Mouse (Mus musculus) bone marrow, adult 2 months (tissue): ENCODE measurements around the gene Snx14. TPM values are rescaled to one million over a fixed set of nuclear protein-coding genes. Genes with fewer than 3 reads are reported as not detected.

Experiments
- H3K27ac ChIP-seq: fragments of 200-500 bp; 2 replicates; pipeline ENCODE4 v1.5.1; 2012; ENCODE audit warnings: low read depth, mild to moderate bottlenecking, control low read depth, inconsistent platforms, low read length; ENCODE audit not compliant: control insufficient read depth, poor library complexity, insufficient read depth
- H3K4me1 ChIP-seq: fragments of 200-500 bp; 2 replicates; pipeline ENCODE4 v1.6.1; 2011; ENCODE audit warnings: low read length; ENCODE audit not compliant: control insufficient read depth, insufficient read depth
- H3K4me3 ChIP-seq: fragments of 200-500 bp; replicated peaks from 2 replicates; pipeline ENCODE3; 2011; ENCODE audit warnings: mild to moderate bottlenecking, low read depth, low read length, control low read depth; ENCODE audit not compliant: control insufficient read depth
- CTCF ChIP-seq: fragments of 200-500 bp; IDR thresholded peaks from 2 replicates; pipeline ENCODE4 v1.5.1; 2011; ENCODE audit warnings: low read length, control low read depth; ENCODE audit not compliant: control insufficient read depth, insufficient read depth
- POLR2A ChIP-seq: fragments of 200-500 bp; IDR thresholded peaks from 2 replicates; pipeline ENCODE4 v1.6.1; 2011; ENCODE audit warnings: low read depth, mild to moderate bottlenecking, control low read depth, low read length, borderline replicate concordance; ENCODE audit not compliant: control insufficient read depth
- WGBS: fragments of 180-500 bp; shearing (Covaris S2); methylation state at CpG from one replicate; pipeline ENCODE4 v1.1.7; 2018; 5-methylcytosine and 5-hydroxymethylcytosine counted together
- polyA plus RNA-seq: library from polyadenylated mRNA; stranded (reverse); fragments of >200 nt; gene quantifications from 2 replicates; pipeline ENCODE4 v1.2.4, GENCODE M21; 2011; ENCODE audit warnings: low replicate concordance; ENCODE audit not compliant: missing spikeins, insufficient read depth, insufficient read length

Snx14 gene
- polyA plus RNA-seq, 1 experiment = 8.9 TPM

DNA sequence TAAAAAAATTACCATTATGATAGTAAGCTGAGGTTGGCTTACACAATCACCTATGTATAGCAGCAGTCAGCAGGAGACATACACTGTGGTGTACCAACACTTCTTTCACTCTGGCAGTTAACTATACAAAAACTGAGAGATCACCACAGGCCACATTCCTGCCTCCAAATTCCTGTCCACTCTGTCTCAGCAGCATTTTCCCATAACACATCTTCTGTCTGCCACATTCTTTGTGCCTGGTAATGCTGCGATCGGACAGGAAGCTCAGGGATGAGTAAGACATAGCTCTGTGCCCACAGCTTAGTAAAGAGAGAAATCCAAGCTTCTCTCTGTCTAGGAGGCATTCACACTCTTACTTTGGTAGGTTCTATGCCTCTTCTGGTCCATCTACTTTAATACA lies 65.8 kb downstream of the Snx14 start:
- TF ChIP-seq CTCF (no peak), POLR2A (no peak)
- H3K4me3 ChIP-seq = no peak overlapping the region

DNA sequence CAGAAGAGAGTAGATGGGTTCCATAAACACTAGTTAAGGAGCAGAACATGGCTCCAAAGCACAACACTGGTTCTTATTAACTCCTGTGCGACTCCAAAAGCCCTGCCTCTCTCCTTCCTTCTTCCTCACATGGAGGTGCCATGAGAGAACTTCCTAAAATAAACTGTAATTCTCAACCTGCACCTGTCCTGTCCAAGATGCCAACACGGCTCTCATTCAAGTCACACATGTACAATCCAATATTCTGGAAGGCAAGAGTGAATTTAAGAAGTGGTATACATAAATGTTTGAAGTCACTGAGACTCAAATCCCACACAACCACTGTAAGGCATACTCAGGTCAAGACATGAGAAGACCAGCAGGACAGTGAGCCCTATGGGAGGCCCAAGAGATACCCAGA lies 67.6 kb downstream of the Snx14 start:
- H3K4me1 ChIP-seq = no peaks in the 10 kb centered on the region
- H3K4me3 ChIP-seq = no peak overlapping the region
- 75% methylated on average over 2 of the region's 2 CpGs for WGBS
- no peak for TF ChIP-seq CTCF
- TF ChIP-seq POLR2A = no peak
- H3K27ac ChIP-seq = no peak overlapping the region

More for the DNA sequence above, 65.8 kb downstream of the Snx14 start:
- peaks cover 2% of the 10 kb centered on the region; the same call in 1 of the 2 replicates for H3K4me1 ChIP-seq
- WGBS = 52% methylated on average over 2 of the region's 2 CpGs
- H3K27ac ChIP-seq = no peak overlapping the region

DNA sequence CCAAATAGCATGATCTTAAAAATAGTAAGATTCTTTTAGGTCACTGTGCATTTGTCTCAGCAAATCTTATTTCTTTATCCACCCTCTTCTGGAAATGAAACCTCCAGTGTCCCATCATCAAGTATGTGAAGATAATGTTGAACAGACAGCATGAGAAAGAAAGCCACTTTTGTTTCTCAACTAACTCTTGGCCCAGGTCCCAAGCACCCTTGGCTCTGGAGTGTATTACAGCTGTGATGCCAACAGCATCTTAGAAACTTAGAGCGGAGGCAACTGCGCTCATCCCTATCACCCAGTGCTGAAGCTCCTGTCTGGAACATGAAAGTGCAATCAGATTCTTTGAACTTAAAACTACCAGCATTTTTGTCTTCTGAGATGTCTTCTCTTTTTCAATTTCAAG lies 69.1 kb downstream of the Snx14 start:
- TF ChIP-seq CTCF (no peak), POLR2A (no peak)
- 84% methylated on average over 2 of the region's 2 CpGs for WGBS

DNA sequence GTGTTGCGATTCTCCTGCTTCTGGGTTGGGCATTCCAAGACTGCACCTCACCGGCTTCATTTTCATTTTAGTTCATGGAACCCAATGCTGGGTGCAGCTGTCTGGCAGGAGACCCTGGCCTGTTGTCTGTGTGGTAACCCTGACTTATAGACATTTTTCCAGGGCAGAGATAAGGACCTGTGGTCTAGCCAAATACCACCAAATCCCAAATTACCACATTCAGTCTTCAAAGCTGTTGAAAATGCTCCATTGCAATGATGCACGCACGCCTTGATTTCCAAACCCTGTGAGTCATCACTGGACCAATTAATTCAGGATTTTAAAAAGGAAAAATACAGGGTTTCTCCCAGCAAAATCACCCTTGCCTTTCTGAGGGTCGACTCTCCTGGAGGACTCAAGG lies 70.3 kb downstream of the Snx14 start:
- no peak for TF ChIP-seq CTCF
- TF ChIP-seq POLR2A = no peak
- Histone ChIP-seq H3K4me3 (no peak overlapping the region), H3K27ac (no peak overlapping the region), H3K4me1 (no peaks in the 10 kb centered on the region)
- WGBS = 83% methylated on average over 5 of the region's 5 CpGs

More for the DNA sequence above, 69.1 kb downstream of the Snx14 start:
- Histone ChIP-seq H3K27ac (no peak overlapping the region), H3K4me1 (no peaks in the 10 kb centered on the region), H3K4me3 (no peak overlapping the region)

DNA sequence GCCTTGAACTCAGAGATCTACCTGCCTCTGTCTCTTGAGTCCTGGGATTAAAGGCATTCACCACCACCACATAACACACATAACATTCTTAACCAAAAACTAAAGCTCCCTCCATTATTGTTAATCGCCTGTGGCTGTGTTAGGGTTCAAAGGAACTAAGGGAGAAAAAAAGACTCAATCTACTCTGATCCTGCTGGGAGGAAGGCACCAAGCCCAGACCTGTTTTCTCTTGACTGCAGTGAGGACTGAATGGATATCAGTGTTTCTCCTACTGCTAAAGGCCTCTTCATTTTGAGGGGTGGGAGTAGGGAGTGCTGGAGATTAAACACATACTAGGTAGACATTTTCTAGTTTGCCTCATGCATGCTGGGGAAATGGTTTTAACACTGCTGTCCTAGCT lies 71.0 kb downstream of the Snx14 start:
- Histone ChIP-seq H3K4me3 (no peak overlapping the region), H3K4me1 (no peaks in the 10 kb centered on the region), H3K27ac (no peak overlapping the region)
- 78% methylated on average over 1 of the region's 1 CpGs for WGBS
- TF ChIP-seq CTCF (no peak), POLR2A (no peak)

DNA sequence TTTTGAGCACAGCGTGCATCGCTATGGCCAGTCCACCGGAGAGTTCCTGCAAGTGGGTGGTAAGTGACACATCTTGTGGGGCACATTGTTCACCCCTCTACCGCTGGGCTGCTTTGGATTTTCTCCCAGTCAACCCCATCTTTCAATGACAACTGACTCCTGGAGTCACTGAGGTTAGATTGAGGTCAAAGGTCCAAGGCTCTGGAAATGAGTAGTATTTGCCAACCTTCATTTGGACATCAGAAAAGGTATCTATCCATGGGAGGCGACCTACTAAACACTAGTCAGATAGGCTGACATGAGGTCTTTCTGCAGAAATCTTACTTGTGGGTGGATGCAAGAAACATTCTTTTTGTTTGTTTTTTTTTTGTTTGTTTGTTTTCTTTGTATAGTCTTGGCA lies 71.4 kb downstream of the Snx14 start:
- WGBS = 91% methylated on average over 5 of the region's 5 CpGs
- no peak for TF ChIP-seq POLR2A
- TF ChIP-seq CTCF = no peak
- peaks cover 2% of the 10 kb centered on the region; the same call in 1 of the 2 replicates for H3K4me1 ChIP-seq
- no peak overlapping the region for H3K4me3 ChIP-seq
- no peak overlapping the region for H3K27ac ChIP-seq

DNA sequence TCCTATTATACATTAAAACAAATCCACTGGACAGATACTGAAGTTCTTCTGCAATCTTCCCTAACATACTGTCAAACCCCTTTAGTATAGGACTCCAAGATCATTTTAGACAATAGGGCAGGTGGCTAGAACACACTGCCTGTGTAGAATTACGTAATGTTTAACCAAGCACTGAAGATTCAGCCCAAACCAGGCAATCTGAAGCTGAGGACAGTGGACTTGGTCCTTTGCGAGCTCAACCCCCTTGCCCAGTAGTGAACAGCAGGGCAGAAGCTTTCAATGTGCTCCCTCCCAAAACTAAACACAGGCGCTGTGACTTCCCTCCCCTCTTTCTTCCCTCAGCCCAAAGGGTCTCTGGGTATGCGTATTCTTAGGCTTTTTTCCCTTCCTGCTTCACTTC lies 71.9 kb downstream of the Snx14 start:
- no peak overlapping the region for H3K27ac ChIP-seq
- 76% methylated on average over 4 of the region's 4 CpGs for WGBS
- no peak overlapping the region for H3K4me3 ChIP-seq
- peaks cover 2% of the 10 kb centered on the region; the same call in 1 of the 2 replicates for H3K4me1 ChIP-seq
- TF ChIP-seq CTCF (no peak), POLR2A (no peak)

DNA sequence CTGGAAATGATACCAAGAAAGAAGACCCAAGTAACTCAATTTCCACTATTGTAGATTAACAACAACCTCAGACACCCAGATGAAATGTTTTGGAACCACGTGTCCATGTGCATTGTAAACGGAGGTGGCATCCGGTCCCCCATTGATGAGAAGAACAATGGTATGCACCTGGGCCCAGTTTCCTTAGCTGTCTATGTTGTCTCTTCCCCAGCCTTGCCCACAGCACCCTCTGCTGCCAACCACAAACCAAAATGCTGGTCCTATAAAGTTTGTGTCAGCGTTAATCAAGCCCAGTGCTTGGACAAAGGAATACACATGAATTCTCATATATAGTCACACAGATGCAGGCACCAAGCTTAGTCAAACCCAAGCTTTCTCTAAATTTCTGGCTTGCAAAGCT lies 72.5 kb downstream of the Snx14 start:
- Histone ChIP-seq H3K4me3 (no peak overlapping the region), H3K27ac (no peak overlapping the region), H3K4me1 (peaks cover 2% of the 10 kb centered on the region; the same call in 1 of the 2 replicates)
- WGBS = 57% methylated on average over 4 of the region's 4 CpGs
- peak; percentile 59 for TF ChIP-seq CTCF
- no peak for TF ChIP-seq POLR2A

DNA sequence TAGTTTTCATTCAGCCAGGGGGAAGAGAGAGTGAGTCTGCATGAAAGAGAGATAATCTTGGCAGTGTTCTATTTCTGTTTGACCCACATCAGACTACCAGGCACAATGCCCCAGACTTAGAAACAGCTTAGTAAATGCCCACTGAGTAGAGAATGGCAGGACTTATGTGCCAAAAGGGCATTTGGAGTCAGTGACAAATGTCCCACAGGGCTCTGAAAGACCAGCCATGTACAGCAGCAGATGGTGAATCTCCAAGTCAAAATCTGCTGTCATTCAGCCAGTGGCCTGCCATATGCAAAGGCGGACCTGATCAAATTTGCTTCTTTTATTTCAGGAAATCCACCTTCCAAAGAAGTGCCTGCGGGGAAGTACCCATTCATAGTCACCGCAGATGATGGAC lies 75.7 kb downstream of the Snx14 start:
- no peak overlapping the region for H3K27ac ChIP-seq
- peaks cover 4% of the 10 kb centered on the region for H3K4me1 ChIP-seq
- TF ChIP-seq CTCF (no peak), POLR2A (no peak)
- 92% methylated on average over 3 of the region's 3 CpGs for WGBS
- no peak overlapping the region for H3K4me3 ChIP-seq
